Mouse (Mus musculus) CD4-positive naive resting alpha-beta T cell, adult 57 days (primary cell): ENCODE measurements around the gene Prss30. TPM values are rescaled to one million over a fixed set of nuclear protein-coding genes. Genes with fewer than 3 reads are reported as not detected.

Experiments
- total RNA-seq: library from RNA; stranded (reverse); gene quantifications from one replicate; pipeline ENCODE4 v1.2.4, GENCODE M21; 2023

The Prss30 gene
- not detected for total RNA-seq

GRCm38 (mm10) chr17:23980297-23980909 lies at the start of gene Prss30:
TSS of gene Prss30 (minus strand) at chr17:23980566.

GRCm38 (mm10) chr17:23997901-23998300 lies 17.5 kb upstream of the Prss30 start, which contains the start of gene Prss22:
TSS of gene Prss22 (minus strand) at chr17:23998100.

GRCm38 (mm10) chr17:23955174-23955573 lies 25.2 kb downstream of the Prss30 start, which contains the start of gene Sbpl:
TSS of gene Sbpl (minus strand) at chr17:23955274.

GRCm38 (mm10) chr17:23941372-23941771 lies 39.0 kb downstream of the Prss30 start, which contains the start of gene Sbp:
TSS of gene Sbp (plus strand) at chr17:23941672.

Other genes with a start within 250 kb of the Prss30 start
- 2.6 TPM for gene Paqr4, start 239.7 kb downstream of the Prss30 start, total RNA-seq
- 0.89 TPM for gene Kremen2, start 234.7 kb downstream of the Prss30 start, total RNA-seq
- 27.5 TPM for gene Flywch1, start 209.0 kb downstream of the Prss30 start, total RNA-seq
- not detected for gene Flywch2, start 194.5 kb downstream of the Prss30 start, total RNA-seq
- 1,442 TPM for gene Srrm2, start 190.0 kb downstream of the Prss30 start, total RNA-seq
- 199 TPM for gene Elob, start 151.4 kb downstream of the Prss30 start, total RNA-seq
- gene Prss33, start 144.5 kb downstream of the Prss30 start, total RNA-seq = not detected
- not detected for gene Prss32, start 136.7 kb downstream of the Prss30 start, total RNA-seq
- 1.4 TPM for gene Prss41, start 136.4 kb downstream of the Prss30 start, total RNA-seq
- not detected for gene Prss21, start 112.5 kb downstream of the Prss30 start, total RNA-seq
- gene Dcpp1, start 99.7 kb downstream of the Prss30 start, total RNA-seq = not detected
- not detected for gene Dcpp2, start 99.7 kb downstream of the Prss30 start, total RNA-seq
- gene Dcpp3, start 63.1 kb downstream of the Prss30 start, total RNA-seq = not detected
- not detected for gene Sbp, start 38.9 kb downstream of the Prss30 start, total RNA-seq
- not detected for gene Sbpl, start 25.3 kb downstream of the Prss30 start, total RNA-seq
- not detected for gene Prss22, start 17.5 kb upstream of the Prss30 start, total RNA-seq
- gene Prss27, start 57.6 kb upstream of the Prss30 start, total RNA-seq = not detected
- gene Kctd5, start 92.9 kb upstream of the Prss30 start, total RNA-seq = 32.5 TPM
- gene Pdpk1, start 170.4 kb upstream of the Prss30 start, total RNA-seq = 97.8 TPM
- 27.0 TPM for gene Amdhd2, start 183.2 kb upstream of the Prss30 start, total RNA-seq
- gene Atp6v0c, start 189.1 kb upstream of the Prss30 start, total RNA-seq = 171 TPM
- gene Tbc1d24, start 225.0 kb upstream of the Prss30 start, total RNA-seq = 1.2 TPM
- not detected for gene Ntn3, start 229.0 kb upstream of the Prss30 start, total RNA-seq
- gene Tedc2, start 240.3 kb upstream of the Prss30 start, total RNA-seq = 4.6 TPM